Mouse (Mus musculus): ENCODE data around the gene Exosc9.

The Exosc9 gene

DNA sequence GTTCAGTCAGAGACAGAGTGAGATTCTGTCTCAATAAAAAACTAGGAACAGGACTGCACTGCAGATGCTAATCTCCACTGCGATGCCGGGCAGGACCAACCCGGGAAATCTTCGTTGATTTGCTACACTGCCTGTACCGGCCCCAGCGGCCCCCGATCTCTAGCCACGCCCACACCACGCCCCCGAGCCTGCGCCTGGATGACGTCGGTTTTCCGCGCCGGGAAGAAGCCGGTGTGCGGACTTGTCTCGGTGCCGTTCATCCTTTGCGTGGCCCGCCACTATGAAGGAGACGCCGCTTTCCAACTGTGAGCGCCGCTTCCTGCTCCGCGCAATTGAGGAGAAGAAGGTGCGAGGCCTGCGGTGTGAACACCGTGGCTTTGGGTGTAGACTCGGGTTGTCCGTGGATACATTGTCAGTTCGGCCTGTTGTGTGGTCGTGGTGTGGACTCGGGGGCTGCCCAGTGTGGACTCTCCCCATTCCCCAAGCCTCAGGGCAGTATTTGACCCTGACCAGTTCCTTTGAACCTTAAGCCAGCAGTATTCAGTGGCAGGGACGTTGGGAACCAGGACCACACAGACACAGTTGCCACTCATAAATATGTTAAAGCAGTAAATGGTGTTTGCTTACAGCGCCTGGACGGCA lies at the start of gene Exosc9:
Gene Exosc9, plus strand, starts transcription at position 201 of the 642 bp plus-strand sequence.
- DNase-seq, result peak; percentile 93

- DNase-seq, result no peak
Measured at GRCm38 (mm10) chr3:36505306-36505705, 47.1 kb upstream of the Exosc9 start.

DNA sequence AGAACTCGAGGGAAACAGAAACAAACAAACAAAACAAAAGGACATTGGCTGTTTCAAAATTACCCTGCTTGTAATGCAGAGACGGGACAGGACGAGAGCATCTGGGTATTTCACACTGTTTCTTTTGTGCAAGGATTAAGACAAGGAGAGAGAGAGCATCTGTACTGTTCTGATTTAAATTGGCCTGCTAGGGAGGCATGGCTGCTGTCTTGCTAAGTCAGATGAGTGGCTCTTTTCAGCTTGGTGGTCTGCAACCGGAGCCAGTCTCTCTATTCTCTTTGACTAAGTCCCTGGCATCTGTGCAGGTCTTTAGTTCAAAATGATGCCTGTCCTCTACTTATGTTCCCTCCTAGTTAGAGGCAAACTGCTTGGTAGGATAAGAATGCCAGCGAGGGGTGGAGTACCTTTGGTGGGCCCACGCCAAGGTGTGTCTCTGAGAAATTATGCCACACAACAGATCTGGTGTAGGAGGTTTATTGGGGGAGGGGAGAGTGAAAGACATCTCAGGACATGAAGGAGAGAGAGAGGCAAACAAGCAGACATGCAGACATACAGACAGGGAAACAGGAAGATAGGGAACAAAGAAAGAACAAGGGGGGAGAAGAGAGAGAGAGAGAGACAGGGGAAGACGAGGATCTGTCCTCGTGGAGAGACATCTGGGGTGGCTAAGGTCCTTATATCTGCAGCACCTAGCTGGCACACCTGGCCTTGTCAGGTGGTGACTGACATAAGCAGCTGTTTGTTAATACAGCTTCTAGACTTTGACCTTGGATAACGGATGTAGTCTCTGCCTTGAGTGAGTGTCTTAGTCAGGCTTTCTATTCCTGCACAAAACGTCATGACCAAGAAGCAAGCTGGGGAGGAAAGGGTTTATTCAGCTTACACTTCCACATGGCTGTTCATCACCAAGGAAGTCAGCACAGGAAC lies 46.3 kb upstream of the Exosc9 start:
- no peak for DNase-seq

DNA sequence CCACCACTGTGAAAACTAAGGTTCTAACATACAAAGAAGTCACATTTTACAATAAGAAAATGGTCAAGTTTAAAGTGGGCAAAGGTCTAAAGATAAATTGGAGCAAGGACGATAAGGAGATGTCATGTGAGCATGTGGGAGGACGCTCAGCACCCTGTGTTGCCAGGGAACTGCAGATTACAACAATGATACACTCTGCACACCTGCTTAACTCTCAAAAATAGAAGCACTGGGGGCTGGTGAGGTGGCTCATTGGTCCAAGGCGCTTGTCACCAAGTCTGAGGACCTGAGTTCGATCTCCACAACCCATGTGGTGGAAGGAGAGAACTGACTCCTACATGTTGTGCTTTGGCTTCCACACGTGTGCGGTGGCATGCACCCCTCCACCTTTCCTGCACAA lies 40.9 kb upstream of the Exosc9 start:
- no peak for DNase-seq

DNA sequence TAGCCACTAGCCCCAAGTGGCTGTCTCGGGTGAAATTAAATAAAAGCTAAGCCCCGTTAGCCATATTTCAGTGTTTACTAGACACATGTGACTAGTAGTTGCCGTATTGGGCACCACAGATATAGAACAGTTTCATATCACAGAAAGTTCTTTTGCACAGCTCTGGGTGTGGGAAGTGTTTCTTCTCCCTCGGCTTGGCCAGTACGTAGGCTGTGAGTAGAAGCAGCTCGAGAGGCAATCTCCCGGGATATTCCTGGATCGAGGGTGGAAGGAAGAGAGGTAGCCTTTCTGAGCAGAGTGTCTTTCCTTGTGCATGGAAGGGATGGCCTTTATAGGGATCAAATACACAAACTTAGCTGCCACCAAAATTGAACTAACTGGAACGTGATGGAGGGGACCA lies 36.2 kb upstream of the Exosc9 start:
- DNase-seq, result no peak

DNA sequence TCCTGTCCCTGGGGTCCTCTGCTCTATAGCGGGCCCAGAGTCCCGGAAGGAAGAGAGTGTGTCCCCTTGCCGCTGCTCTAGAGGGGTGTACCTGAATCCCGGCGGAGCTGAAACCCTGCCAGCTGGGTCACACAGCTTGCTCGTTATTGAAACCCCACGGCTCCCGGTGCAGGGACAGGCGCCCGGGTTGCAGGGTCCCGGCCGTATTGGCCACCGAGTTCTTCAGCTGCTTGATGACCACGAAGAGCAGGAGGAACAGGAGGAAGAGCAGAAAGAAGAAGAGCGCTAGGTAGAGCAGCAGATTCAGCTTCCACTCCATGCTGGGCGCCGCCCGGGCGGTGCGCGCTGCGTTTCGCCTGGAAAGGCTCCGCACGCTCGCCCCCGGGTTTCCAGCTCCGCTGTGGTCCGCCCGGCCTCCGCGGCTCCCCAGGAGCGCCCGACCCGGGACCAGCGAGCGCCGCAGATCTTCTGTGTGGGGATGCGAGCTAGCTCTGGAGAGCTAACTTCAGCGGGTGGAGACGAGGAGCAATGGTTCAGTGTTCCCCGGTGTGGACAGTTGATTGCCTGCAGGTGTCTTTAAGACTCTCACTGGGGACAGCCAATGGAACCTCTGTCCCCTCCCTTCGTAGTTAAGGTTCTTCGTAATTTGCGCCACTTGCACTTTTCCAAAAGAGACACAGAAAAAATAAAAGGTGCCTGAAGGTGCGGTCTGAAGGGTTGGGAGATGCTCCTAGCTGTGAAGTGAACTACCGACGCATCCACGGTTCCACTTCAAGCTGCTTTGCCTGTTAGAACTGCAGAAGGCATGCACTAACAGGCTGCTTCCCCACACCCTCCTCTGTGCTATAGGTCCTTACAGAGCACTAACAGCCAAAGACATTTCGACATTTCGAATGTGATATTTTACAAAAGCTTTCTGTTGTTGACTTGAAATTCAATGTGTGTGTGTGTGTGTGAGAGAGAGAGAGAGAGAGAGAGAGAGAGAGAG lies 31.0 kb upstream of the Exosc9 start, which contains the start of gene Gm11549:
Gene Gm11549, minus strand, starts transcription at position 741 of the 988 bp plus-strand sequence.
- no peak for DNase-seq

DNA sequence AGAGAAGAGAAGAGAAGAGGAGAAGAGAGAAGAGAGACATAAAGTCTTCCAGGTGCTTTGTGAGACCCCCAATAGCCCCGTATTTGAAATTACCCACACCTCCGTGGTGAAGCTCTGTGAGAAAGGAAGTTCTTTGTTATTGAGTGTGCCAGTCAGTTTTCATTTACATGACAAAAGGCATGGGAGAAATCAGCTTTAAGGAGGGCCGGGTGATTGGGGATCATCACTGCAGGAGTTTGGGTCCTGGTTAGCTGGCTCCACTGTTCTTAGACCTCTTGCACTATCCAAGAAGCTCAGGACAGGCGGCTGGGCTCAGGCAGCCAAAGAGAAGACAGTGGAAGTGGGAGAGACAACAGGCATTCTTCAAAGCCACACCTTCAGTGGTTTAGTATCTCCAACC lies 30.3 kb upstream of the Exosc9 start:
- DNase-seq, result no peak

DNA sequence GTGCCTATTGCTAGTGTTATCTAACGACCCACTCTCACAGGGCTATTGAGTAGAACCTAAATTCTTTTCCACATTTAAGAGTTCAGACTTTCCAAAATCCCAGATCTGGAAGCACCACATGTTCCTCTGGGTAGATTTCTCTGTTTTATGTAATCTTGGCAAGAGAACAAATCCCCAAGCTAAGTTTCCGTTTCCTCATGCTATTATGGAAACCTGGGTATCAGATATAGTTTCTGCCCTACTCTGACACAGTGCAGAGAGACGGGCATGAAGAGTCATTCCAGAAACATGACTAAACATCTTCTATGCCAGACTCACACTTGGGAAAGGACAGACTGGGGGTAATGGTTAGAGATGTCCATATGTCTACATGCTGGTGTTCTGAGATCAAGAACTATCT lies 27.9 kb upstream of the Exosc9 start:
- no peak for DNase-seq

DNA sequence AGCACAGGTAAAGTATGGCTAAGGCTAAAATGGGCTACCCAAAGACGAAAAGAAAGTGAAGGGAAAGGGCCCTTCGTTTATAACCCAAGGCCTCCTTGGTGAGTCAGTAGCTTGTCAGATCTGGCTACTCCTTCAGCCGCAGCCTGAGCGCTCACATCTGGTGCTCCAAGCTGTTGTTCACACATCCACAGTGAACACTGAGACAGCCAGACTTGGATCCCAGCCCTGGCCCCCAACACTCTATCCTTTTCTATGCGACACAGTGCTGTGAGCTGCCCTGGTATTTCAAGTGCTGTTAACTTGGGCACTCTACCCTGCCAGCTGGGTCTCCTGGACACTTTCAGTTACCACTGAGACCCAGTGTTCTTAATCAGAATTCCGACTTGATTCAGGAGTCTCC lies 22.1 kb upstream of the Exosc9 start:
- DNase-seq, result no peak

DNA sequence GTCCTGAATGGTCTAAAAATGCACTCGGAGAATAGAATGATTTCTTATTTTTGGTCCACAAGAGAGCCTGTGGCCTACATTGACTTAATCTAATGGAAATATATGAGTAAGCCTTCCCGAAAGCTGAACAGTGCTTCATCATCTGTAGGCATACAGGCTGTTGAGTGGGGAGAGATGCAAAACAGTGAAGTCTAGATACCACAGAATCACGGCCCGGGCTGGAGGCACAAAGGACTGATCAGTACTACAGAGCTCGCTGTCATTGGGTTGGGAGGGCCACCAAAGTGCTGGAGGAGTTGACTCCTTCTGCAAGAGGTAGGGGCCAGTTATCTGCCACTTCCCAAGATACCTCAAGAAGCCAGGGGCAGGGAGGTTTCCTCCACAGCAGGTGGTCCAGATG lies 21.6 kb upstream of the Exosc9 start:
- no peak for DNase-seq

- DNase-seq, result no peak
Measured at GRCm38 (mm10) chr3:36531242-36531641, 21.2 kb upstream of the Exosc9 start.

DNA sequence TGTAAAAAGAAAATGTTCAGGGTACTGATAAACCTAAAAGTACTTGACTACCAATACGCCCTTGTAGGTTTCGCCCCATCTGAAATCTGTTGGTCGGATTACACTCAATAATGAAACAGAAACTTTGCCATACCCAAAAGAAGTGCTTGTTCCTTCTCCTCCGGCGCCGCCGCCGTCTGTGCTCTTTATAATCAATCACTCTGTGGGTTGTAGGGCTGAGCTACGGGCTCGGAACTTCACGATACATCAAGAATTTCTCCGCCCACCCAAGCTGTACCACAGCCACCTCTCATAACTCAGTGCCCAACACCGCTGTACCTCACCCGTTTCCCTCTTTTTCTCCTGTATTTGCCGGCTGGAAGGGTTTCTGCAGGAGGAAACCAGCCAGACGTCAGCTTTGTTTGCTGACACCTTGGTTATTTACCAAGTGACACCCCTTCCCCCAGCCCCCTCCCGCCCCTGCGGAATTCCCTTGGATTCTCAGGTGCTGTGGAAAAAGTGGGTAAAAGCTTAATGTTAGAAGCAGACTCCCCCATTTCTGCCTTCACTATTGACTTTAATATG lies 20.3 kb upstream of the Exosc9 start:
- DNase-seq, result no peak

- DNase-seq, result no peak
Measured at GRCm38 (mm10) chr3:36532738-36533137, 19.7 kb upstream of the Exosc9 start.

GRCm38 (mm10) chr3:36533201-36533672 lies 19.2 kb upstream of the Exosc9 start:
- no peak for DNase-seq

DNA sequence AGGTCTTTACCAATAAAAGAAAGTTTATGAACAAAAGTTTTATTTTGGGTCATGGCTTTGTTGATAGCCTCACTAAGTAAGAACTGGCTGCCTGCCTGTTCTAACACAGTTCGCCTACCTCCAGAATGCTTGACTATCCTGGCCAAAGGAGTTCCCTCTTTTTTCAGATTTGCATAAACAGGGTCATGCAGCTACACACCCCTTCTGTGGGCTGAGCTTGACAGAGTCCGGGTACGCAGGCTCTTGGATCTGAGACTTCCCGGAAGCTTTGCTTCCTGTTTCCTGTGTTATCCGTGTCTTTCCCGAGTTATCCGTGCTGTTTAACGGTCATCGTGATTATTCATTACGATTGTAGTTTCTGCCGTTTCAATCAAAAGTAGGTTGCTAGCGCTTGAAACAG lies 16.4 kb upstream of the Exosc9 start:
- DNase-seq, result no peak

DNA sequence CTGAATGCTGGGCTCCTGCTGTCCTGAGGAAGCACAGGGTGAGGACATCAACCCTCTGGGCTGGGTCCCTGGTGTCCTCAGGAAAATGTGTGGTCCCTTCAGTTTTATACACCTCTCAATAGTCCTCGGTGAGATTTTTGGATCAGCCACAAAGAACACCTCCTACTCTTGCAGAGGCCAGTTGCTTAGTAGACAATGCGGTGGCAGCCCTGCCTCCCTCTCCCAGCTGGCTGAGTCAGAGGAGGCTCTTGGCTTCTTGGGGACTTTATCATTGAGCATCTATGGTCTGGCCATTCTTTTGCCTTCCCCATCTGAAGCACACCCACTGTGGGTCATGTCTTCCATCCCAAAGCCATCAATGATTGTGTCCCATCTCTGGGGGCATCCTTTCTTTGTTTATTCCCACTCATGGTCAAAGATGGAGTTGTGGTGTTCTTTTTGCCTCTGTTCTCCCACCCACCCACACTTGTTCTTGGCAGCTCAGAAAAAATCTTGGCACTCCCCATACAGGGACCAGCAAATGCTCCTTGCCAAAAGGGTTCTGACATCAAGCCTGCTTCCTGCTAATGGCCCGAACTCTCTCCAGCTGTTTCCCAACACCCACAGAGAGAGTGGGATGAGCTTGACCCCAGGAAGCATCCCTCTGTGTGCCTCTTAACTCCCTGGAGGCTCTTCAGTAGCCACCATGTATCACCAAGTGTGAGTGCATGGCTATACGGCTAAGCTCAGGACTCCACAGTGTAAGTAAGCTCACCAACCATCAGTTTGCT lies 14.5 kb upstream of the Exosc9 start:
- DNase-seq, result no peak

- DNase-seq, result no peak
Measured at GRCm38 (mm10) chr3:36540756-36541155, 11.7 kb upstream of the Exosc9 start.

- DNase-seq, result no peak
Measured at GRCm38 (mm10) chr3:36541399-36541798, 11.0 kb upstream of the Exosc9 start.

DNA sequence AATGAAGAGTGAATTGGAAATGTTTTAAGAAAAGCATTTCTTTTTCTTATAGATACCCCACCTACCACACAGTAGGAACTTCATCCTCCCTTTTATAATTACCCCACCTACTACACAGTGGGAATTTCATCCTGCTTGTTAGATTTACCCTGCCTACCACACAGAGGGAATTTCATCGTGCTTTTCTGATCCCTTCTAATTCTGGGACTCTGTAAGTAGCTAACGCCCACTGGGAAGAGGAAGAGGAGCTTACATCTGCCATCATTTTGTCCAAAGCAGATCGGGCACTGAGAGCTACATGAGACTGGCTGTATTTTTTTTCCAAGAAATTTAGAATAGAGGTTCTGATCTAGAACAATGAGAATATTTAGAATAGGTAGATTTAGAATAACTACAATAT lies 7.4 kb upstream of the Exosc9 start:
- no peak for DNase-seq

DNA sequence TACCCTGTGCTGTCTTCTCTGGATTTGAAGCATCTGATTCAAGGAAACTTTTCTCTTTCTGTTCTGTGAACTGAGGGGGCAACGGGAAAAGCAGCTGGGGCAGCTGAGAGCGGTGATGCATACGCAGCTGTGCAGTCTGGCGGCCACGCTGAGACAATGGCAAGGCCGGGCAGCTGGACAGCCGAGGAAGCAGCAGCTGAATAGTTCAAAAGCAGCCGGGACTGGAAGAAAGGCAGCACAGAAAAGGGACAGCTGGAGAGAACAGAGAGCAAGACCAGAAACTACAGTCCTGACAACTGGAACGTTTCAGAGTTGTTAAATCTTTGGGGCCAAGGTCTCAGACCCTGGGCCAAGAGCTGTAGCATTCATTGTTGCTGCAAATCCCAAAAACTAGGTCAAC lies 1.1 kb upstream of the Exosc9 start:
- peak; percentile 16 for DNase-seq

GRCm38 (mm10) chr3:36551851-36552384 lies 488 bp upstream of the Exosc9 start:
- no peak for DNase-seq
